Mouse (Mus musculus) lung, postnatal 36 days (tissue): ENCODE results near the gene Naxe.

Experiments used
- DNase-seq: peaks from one replicate; pipeline ENCODE4 v3.0.0; 2022; ENCODE audit warnings: mixed read lengths

Gene Naxe

DNA sequence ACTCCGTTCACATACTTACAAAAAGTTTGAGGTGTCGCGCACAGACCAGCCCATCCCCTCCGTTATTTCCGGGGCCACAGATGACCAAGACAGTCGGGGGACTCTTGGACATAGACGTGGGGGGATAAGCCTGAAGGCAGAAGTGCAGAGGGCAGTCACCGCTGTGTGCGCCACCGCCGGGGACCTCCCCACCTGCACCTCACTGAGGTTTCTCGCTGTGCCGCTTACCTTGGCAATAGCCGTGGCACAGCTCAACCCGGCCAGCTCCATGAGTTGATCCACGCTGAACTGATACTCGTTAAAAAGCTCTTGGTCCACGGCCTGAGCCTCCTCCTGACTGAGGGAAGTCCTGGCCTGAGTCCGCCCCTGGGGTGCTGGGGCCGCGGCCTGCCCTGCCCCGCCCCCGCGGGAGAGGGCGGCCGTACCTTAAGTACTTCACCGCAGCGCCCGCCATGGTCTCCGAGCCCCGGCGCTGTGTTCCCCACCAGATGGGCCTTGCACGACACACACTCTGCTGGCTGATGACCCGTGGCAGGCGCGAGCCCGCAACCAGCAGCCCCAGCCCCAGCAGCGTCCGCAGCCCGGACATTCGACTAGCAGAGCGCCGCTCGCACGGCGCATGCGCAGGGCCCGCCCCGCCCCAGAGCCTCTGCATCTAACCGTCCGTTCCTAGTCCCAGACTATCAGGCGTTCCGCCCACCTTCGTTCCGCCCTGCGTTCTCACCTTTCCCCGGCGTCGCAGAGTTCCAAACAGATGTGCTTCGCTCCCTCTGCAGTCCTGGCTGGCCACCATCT lies at the start of gene Naxe:
Gene Naxe, minus strand, starts transcription at position 594 of the 795 bp plus-strand sequence.
- DNase-seq = peak; percentile 88

GRCm38 (mm10) chr3:88106126-88106525 lies 47.8 kb upstream of the Naxe start:
- DNase-seq = no peak

DNA sequence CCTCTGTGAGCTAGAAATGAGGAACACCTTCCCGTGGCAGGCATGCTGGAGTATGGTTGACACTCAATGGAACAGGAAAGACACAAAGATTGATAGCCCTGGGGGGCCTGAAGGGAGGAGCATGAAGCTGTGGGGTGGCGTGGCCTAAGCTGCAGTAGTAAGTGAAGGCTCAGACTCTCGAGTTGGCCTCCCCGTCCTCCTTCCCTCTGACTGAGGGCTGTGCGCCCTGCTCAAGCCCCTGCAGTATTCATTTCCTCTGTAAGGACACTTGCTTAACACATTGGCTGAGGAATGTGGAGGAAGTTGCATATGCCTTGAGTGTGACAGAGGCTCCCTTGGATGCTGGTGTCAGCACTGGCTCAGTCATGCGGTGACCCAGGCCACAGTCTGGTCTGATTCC lies 44.3 kb upstream of the Naxe start:
- peak; percentile 12 for DNase-seq

DNA sequence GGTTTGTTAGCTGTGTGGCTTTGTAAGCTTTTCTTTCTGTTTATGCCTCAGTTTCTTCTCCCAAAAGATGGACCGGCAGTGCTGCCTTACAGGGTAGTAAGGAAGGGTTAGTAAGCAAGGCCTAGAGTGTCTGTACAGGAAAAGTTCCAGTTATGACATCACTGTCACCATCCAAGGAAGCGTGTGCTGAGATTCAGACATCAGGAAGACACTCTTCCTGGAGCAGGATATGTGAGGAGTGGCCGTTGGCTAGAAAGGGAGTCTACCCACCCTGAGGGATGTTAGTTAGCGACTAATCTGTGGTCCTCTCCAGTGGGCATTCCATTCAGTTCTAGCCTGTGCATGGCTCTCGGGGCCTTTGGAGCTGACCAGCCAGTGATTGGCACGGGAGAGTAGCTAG lies 43.9 kb upstream of the Naxe start:
- peak; percentile 13 for DNase-seq

GRCm38 (mm10) chr3:88101736-88102135 lies 43.4 kb upstream of the Naxe start:
- DNase-seq = no peak

GRCm38 (mm10) chr3:88100251-88100650 lies 42.0 kb upstream of the Naxe start:
- no peak for DNase-seq

GRCm38 (mm10) chr3:88097666-88098065 lies 39.4 kb upstream of the Naxe start:
- DNase-seq = no peak

DNA sequence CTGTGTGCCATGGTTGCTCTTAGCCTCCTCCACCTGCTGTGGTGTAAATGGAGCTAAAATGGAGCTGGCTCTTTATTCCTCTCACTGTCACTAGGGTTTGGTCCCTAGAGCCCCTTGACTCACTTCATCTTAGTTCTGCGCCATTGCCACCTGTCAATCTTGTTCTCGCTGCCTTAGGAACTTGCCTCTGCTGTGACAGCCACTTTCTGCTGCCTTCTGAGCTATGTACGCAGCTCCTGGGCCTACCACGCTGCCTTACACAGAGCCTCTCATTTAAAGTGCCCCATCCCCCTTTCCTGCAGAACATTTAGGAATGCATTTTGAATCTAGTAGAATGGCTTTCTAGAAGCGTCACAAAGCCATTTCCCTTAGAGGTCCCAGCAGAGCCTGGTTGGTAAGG lies 35.8 kb upstream of the Naxe start:
- DNase-seq = no peak

DNA sequence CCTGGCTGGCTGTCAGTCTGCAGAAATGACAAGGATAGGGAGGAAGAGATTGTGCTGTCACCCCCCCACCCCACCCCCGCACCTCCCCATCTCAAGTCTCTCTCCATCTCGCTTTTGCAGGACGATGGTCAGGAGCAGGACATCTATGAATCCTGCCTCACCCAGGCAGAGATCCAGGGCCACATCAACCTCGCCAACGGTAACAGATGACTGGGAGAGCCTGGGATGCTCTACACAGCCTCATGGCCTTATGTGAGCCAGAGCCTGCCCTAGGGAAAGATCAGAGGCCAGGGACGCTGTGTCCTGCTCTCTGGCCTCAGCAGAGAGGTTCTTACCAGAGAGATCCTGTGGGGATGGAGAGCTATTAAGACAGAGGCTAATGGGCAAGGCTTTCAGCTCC lies 32.3 kb upstream of the Naxe start:
- no peak for DNase-seq

DNA sequence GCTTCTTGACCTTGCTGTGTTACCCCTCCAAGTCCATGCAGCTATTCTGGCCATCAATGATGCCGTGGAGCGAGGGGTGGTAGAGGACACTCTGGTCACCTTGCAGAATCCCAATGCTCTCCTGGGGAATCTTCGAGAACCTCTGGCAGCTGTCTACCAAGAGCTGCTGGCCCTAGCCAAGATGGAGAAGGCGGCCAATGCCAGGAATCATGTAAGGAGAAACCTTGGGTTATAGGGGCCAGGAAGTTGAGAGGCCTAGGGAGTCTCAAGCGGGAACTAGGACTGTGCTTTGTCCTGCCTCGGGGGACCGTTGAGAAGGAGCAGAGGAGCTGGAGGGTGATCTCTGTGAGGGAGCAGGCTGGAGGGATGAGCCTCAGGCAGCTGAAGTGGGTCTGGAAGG lies 31.8 kb upstream of the Naxe start:
- no peak for DNase-seq

- DNase-seq = peak; percentile 62
These were observed 29.4 kb upstream of the Naxe start for GRCm38 (mm10) chr3:88087688-88088087.

DNA sequence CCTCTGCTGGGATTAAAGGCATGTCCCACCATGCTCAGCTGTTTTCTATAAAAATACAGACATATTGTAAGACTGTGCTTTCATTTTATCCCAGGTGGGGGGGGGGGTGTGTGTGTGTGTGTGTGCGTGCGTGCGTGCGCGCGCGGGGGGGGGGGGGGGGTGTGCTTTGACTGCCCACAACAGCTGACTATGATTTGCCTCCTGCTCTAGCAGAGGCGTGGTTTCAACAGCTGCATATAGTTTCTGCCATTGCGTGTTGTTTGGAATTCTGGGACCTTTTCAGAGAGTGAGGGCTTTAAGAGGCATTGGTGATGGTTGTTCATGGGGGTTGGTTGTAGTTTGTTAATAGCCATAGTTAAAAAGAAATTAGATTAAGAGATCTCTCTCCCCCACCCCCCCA lies 27.2 kb upstream of the Naxe start:
- no peak for DNase-seq

DNA sequence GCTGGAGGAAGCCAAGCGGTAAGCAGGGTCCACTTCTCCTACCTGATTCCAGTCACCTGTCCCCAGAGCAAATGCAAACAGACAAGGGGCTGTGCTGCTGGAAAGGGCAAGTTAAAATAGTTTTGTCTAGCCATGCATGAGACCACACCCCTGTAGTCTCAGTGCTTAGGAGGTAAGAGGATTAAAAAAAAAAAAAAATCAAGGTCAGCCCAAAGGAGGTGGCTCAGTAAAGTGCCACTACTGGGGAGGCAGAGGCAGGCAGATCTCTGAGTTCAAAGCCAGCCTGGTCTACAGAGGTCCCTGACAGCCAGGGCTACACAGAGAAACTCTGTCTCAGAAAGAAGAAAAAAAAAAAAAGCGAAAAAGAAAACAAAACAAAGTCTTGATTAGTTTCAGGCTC lies 25.7 kb upstream of the Naxe start:
- DNase-seq = no peak

- peak; percentile 78 for DNase-seq
These were observed 24.4 kb upstream of the Naxe start for GRCm38 (mm10) chr3:88082663-88083062.

GRCm38 (mm10) chr3:88082224-88082618 lies 23.9 kb upstream of the Naxe start:
- peak; percentile 29 for DNase-seq

- peak; percentile 95 for DNase-seq
These were observed 23.3 kb upstream of the Naxe start, which contains the start of gene Iqgap3 for GRCm38 (mm10) chr3:88081345-88082223. Iqgap3 (plus strand) TSS chr3:88081971.

DNA sequence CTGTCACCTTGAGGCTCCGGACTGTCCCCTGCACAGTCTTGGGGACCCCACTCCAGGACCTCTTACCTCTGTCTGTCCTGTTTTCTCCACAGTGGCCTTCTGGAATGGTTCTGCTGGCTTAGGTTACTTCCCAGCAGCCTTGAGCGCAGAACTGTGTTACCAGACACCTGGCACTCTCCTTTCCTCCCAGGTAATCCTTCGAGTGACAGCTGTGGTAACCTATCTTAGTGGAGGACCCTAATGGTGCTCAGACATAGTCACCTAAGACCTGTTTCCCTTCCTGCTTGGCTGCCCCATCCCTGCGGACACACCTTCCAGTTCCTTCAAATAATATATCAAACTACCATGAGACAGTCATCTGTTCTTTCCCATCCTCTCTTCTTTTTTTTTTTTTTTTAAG lies 19.9 kb upstream of the Naxe start, which contains the start of gene Ttc24:
Gene Ttc24, minus strand, starts transcription at position 101 of the 400 bp plus-strand sequence.
- no peak for DNase-seq

- no peak for DNase-seq
These were observed 19.1 kb upstream of the Naxe start for GRCm38 (mm10) chr3:88077441-88077840.

- no peak for DNase-seq
These were observed 16.5 kb upstream of the Naxe start for GRCm38 (mm10) chr3:88074766-88075165.

GRCm38 (mm10) chr3:88074351-88074750 lies 16.1 kb upstream of the Naxe start:
- DNase-seq = no peak

DNA sequence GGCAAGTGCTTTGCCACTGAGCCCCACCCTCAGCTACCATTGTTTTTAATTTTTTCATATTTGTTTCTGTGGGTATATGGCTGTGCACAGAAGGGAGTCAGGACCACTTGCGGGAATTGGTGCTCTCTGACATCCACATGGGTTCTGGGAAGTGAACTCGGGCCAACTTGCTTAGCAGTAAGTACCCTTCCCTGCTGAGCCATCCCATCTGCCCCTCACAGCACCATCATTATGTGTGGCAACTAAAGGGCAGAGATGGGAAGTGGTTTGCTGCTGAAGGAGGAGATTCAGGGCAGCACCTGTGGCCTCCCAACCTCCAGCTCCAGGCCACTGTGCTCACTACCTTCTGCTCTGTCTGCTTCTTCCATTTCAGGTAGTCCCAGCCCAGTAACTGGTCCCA lies 15.3 kb upstream of the Naxe start:
- DNase-seq = no peak

GRCm38 (mm10) chr3:88071783-88072182 lies 13.5 kb upstream of the Naxe start:
- DNase-seq = peak; percentile 93

GRCm38 (mm10) chr3:88068386-88068785 lies 10.1 kb upstream of the Naxe start:
- peak; percentile 85 for DNase-seq

DNA sequence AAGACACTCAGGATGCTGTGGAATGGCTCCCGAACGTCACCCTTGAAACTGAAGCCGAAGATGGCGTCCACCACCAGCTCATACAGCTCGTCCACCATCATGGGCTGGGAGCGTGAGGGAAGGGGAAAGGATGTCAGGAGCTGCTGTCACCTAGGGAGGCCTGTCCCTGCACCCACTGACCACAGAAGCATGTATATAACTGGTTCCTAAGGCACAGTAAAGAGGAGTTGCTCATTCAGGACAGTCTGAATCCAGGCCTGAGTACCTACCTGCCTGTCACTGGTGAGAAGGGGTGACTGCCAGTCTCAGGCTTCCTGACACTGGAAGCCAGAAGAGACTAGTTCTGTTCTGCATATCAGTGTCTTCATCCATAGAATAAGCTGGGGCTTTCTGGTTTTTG lies 1.3 kb downstream of the Naxe start:
- DNase-seq = no peak
